Mouse (Mus musculus) hindbrain, embryonic 11.5 days (tissue): ENCODE measurements around the gene Gm10944. TPM values are rescaled to one million over a fixed set of nuclear protein-coding genes. Genes with fewer than 3 reads are reported as not detected.

ENCODE experiments used
- ATAC-seq: fragments of 200-750 bp; cut with Nextera tagmentation; 2 replicates; pipeline ENCODE4 v1.8.0; 2017; ENCODE audit warnings: mild to moderate bottlenecking, moderate TSS enrichment, moderate library complexity; ENCODE audit not compliant: low FRiP score
- DNase-seq: peaks from one replicate; pipeline ENCODE4 v3.0.0-alpha.2; 2015; ENCODE audit warnings: low spot score
- H3K27ac ChIP-seq: fragments of 300-500 bp; sonication (generic); 2 replicates; pipeline ENCODE4 v1.5.1; 2014; ENCODE audit warnings: mild to moderate bottlenecking, low read depth, low read length
- H3K27me3 ChIP-seq: fragments of 300-500 bp; sonication (generic); 2 replicates; pipeline ENCODE4 v1.6.1; 2014; ENCODE audit warnings: mild to moderate bottlenecking, low read length, moderate library complexity, mixed read lengths; ENCODE audit not compliant: control insufficient read depth, insufficient read depth
- H3K36me3 ChIP-seq: fragments of 300-500 bp; sonication (generic); 2 replicates; pipeline ENCODE4 v1.6.1; 2014; ENCODE audit warnings: mild to moderate bottlenecking, low read length, moderate library complexity, mixed read lengths; ENCODE audit not compliant: control insufficient read depth, insufficient read depth
- H3K4me1 ChIP-seq: fragments of 300-500 bp; sonication (generic); replicated peaks from 2 replicates; pipeline ENCODE4 v1.6.1; 2014; ENCODE audit warnings: low read length, mixed read lengths; ENCODE audit not compliant: control insufficient read depth, insufficient read depth
- H3K4me2 ChIP-seq: fragments of 300-500 bp; sonication (generic); replicated peaks from 2 replicates; pipeline ENCODE4 v1.6.1; 2014; ENCODE audit warnings: mild to moderate bottlenecking, low read depth, low read length
- H3K4me3 ChIP-seq: fragments of 300-500 bp; sonication (generic); 2 replicates; pipeline ENCODE4 v1.5.1; 2014; ENCODE audit warnings: low read depth, low read length
- H3K9ac ChIP-seq: fragments of 300-500 bp; sonication (generic); 2 replicates; pipeline ENCODE4 v1.6.1; 2014; ENCODE audit warnings: low read depth, low read length
- H3K9me3 ChIP-seq: fragments of 300-500 bp; sonication (generic); 2 replicates; pipeline ENCODE4 v1.6.1; 2016; ENCODE audit warnings: low read length; ENCODE audit not compliant: control insufficient read depth
- WGBS: fragments of 180-500 bp; shearing (Covaris S2); extraction: QIAGEN DNeasy Blood & Tissue Kit; methylation state at CpG from one replicate; pipeline ENCODE4 v1.1.7; 2014; 5-methylcytosine and 5-hydroxymethylcytosine counted together
- polyA plus RNA-seq: library from polyadenylated mRNA; unstranded; fragments of >200 nt; fragmentation: Nextera tagmentation; extraction: Ambion mirVana; gene quantifications from 2 replicates; pipeline ENCODE4 v1.2.1, GENCODE M21; 2014

Gene Gm10944
- polyA plus RNA-seq, 1 experiment from 2014 or later: not detected

DNA sequence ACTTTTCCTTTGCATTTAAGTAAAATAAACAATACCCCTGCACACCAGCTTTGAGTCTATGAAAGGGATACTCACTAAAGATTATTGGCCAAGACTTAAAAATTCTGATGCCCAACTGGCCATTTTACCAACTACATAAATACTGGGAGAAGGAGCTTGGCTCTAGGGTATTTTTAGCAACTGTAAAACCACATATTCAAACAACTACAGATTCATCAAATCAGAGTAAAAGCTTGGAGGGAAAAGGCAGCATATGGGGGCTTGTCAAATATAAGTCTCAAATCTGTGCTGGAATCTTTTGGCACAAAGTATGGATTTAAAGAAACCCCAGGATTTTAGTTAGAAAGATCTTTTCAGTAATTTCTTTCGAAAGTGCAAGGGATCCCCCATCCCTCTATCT, 20.2 kb downstream of the Gm10944 start:
- DNase-seq (no peak), ATAC-seq (no peak)
- 83% methylated on average over 1 of the region's 1 CpGs for WGBS
- Histone ChIP-seq H3K36me3 (no peaks in the 10 kb centered on the region), H3K27ac (no peak overlapping the region), H3K4me3 (no peak overlapping the region), H3K9ac (no peak overlapping the region), H3K27me3 (no peaks in the 10 kb centered on the region), H3K9me3 (no peaks in the 10 kb centered on the region), H3K4me2 (no peak overlapping the region), H3K4me1 (no peaks in the 10 kb centered on the region)

GRCm38 (mm10) chr10:10708031-10708430, 26.9 kb downstream of the Gm10944 start:
- Histone ChIP-seq H3K27me3 (no peaks in the 10 kb centered on the region), H3K27ac (no peak overlapping the region), H3K4me1 (no peaks in the 10 kb centered on the region), H3K4me2 (no peak overlapping the region), H3K4me3 (no peak overlapping the region), H3K9ac (no peak overlapping the region), H3K9me3 (no peaks in the 10 kb centered on the region), H3K36me3 (no peaks in the 10 kb centered on the region)
- 71% methylated on average over 1 of the region's 1 CpGs for WGBS
- no peak for DNase-seq
- no peak for ATAC-seq

GRCm38 (mm10) chr10:10710359-10710758, 29.2 kb downstream of the Gm10944 start:
- H3K4me3 ChIP-seq: no peak overlapping the region
- no peaks in the 10 kb centered on the region for H3K4me1 ChIP-seq
- ATAC-seq (no peak), DNase-seq (no peak)
- H3K9ac ChIP-seq: no peak overlapping the region
- H3K27ac ChIP-seq: no peak overlapping the region
- H3K4me2 ChIP-seq: no peak overlapping the region
- no peaks in the 10 kb centered on the region for H3K36me3 ChIP-seq
- WGBS: 86% methylated on average over 2 of the region's 2 CpGs
- H3K9me3 ChIP-seq: no peaks in the 10 kb centered on the region
- H3K27me3 ChIP-seq: no peaks in the 10 kb centered on the region

- no peak for DNase-seq
- H3K4me1 ChIP-seq: no peaks in the 10 kb centered on the region
- H3K4me2 ChIP-seq: no peak overlapping the region
- H3K27me3 ChIP-seq: no peaks in the 10 kb centered on the region
- H3K9ac ChIP-seq: no peak overlapping the region
- no peaks in the 10 kb centered on the region for H3K9me3 ChIP-seq
- no peak for ATAC-seq
- no peaks in the 10 kb centered on the region for H3K36me3 ChIP-seq
- WGBS: 87% methylated on average over 2 of the region's 2 CpGs
- H3K4me3 ChIP-seq: no peak overlapping the region
- no peak overlapping the region for H3K27ac ChIP-seq
Observed at GRCm38 (mm10) chr10:10710837-10711236, 29.7 kb downstream of the Gm10944 start.

GRCm38 (mm10) chr10:10726501-10726900, 45.4 kb downstream of the Gm10944 start:
- Histone ChIP-seq H3K36me3 (no peaks in the 10 kb centered on the region), H3K4me3 (no peak overlapping the region), H3K9me3 (no peaks in the 10 kb centered on the region), H3K4me1 (no peaks in the 10 kb centered on the region), H3K9ac (no peak overlapping the region), H3K27ac (no peak overlapping the region), H3K4me2 (no peak overlapping the region), H3K27me3 (no peaks in the 10 kb centered on the region)
- no peak for ATAC-seq
- 90% methylated on average over 3 of the region's 3 CpGs for WGBS
- DNase-seq: no peak

Other genes with a start within 250 kb of the Gm10944 start
- gene Adgb, start 209.0 kb upstream of the Gm10944 start, polyA plus RNA-seq: 0.05 and 0.20 TPM in 2 replicates
- gene Rab32, start 123.1 kb upstream of the Gm10944 start, polyA plus RNA-seq: 15.1 and 15.7 TPM in 2 replicates